Mouse (Mus musculus) testis, postnatal 10 days (tissue): ENCODE measurements around the gene 9230102O04Rik.

Experiments
- DNase-seq: peaks from one replicate; pipeline ENCODE4 v3.0.0; 2021; ENCODE audit warnings: low spot score

Gene 9230102O04Rik

GRCm38 (mm10) chr2:9888913-9889650 lies at the start of gene 9230102O04Rik:
9230102O04Rik (minus strand) TSS chr2:9889540.
- no peak for DNase-seq

GRCm38 (mm10) chr2:9935965-9936364 lies 46.6 kb upstream of the 9230102O04Rik start:
- DNase-seq = no peak

GRCm38 (mm10) chr2:9926905-9927283 lies 37.6 kb upstream of the 9230102O04Rik start:
- DNase-seq = no peak

- no peak for DNase-seq
Measured at GRCm38 (mm10) chr2:9926194-9926904, 37.0 kb upstream of the 9230102O04Rik start.

- no peak for DNase-seq
Measured at GRCm38 (mm10) chr2:9918691-9919471, 29.5 kb upstream of the 9230102O04Rik start.

GRCm38 (mm10) chr2:9917602-9918001 lies 28.3 kb upstream of the 9230102O04Rik start:
- DNase-seq = no peak

- no peak for DNase-seq
Measured at GRCm38 (mm10) chr2:9905995-9906394, 16.7 kb upstream of the 9230102O04Rik start.

- no peak for DNase-seq
Measured at GRCm38 (mm10) chr2:9903854-9904560, 14.7 kb upstream of the 9230102O04Rik start.

- no peak for DNase-seq
Measured at GRCm38 (mm10) chr2:9897846-9898245, 8.5 kb upstream of the 9230102O04Rik start.

- no peak for DNase-seq
Measured at GRCm38 (mm10) chr2:9896097-9896770, 6.9 kb upstream of the 9230102O04Rik start.

- no peak for DNase-seq
Measured at GRCm38 (mm10) chr2:9894836-9895593, 5.7 kb upstream of the 9230102O04Rik start.

GRCm38 (mm10) chr2:9893272-9893953 lies 4.1 kb upstream of the 9230102O04Rik start:
- DNase-seq = no peak

GRCm38 (mm10) chr2:9892541-9892940 lies 3.2 kb upstream of the 9230102O04Rik start:
- no peak for DNase-seq

GRCm38 (mm10) chr2:9890906-9891305 lies 1.6 kb upstream of the 9230102O04Rik start:
- DNase-seq = no peak

- no peak for DNase-seq
Measured at GRCm38 (mm10) chr2:9890251-9890650, 911 bp upstream of the 9230102O04Rik start.

GRCm38 (mm10) chr2:9889651-9890183 lies 377 bp upstream of the 9230102O04Rik start, which contains the start of gene Gata3:
Gata3 (minus strand) TSS chr2:9890034.
- no peak for DNase-seq

GRCm38 (mm10) chr2:9887636-9888035 lies 1.7 kb downstream of the 9230102O04Rik start:
- no peak for DNase-seq

GRCm38 (mm10) chr2:9886921-9887610 lies 2.3 kb downstream of the 9230102O04Rik start:
- DNase-seq = no peak

- no peak for DNase-seq
Measured at GRCm38 (mm10) chr2:9886031-9886430, 3.3 kb downstream of the 9230102O04Rik start.
